Mouse (Mus musculus): ENCODE measurements at regions not wholly inside any gene's neighbourhood (a gene's known extent, or its start where the extent isn't known, plus 50 kb on each side); places are given as distances from the start of the nearest gene placed in this dataset.
"Not testable (repeated sequence)": the region's sequence is repeated elsewhere in the genome, so short reads cannot be mapped to it uniquely, and the experiment has no call there.

GRCm38 (mm10) chr14:114485781-114486180 lies 606.2 kb upstream of the Gpc5 start:
- H3K27me3 ChIP-seq, result no peaks in the 10 kb centered on the region
- no peak overlapping the region for H3K4me3 ChIP-seq
- H3K36me3 ChIP-seq, result no peaks in the 10 kb centered on the region
- ATAC-seq (ENCODE audit: insufficient number of reproducible peaks, insufficient read depth, low FRiP score, low TSS enrichment), result no peak
- no peak overlapping the region for H3K9ac ChIP-seq
- 92% methylated on average over 4 of the region's 4 CpGs for WGBS
- H3K9me3 ChIP-seq, result no peaks in the 10 kb centered on the region
- no peaks in the 10 kb centered on the region for H3K4me1 ChIP-seq
- no peak overlapping the region for H3K27ac ChIP-seq
- H3K4me2 ChIP-seq (replicated peaks), result no peak overlapping the region

GRCm38 (mm10) chr14:114493371-114493770 lies 598.6 kb upstream of the Gpc5 start:
- H3K27ac ChIP-seq; H3K4me1 ChIP-seq; H3K4me2 ChIP-seq (replicated peaks); H3K4me3 ChIP-seq; ATAC-seq (ENCODE audit: insufficient number of reproducible peaks, insufficient read depth, low FRiP score, low TSS enrichment); H3K27me3 ChIP-seq; H3K9ac ChIP-seq; H3K36me3 ChIP-seq; H3K9me3 ChIP-seq: not testable (repeated sequence)
- 93% methylated on average over 3 of the region's 3 CpGs for WGBS

- H3K27me3 ChIP-seq, result no peaks in the 10 kb centered on the region
- H3K4me3 ChIP-seq, result no peak overlapping the region
- no peak overlapping the region for H3K9ac ChIP-seq
- H3K27ac ChIP-seq, result no peak overlapping the region
- no peaks in the 10 kb centered on the region for H3K36me3 ChIP-seq
- H3K4me2 ChIP-seq (replicated peaks), result no peak overlapping the region
- no peaks in the 10 kb centered on the region for H3K4me1 ChIP-seq
- ATAC-seq (ENCODE audit: insufficient number of reproducible peaks, insufficient read depth, low FRiP score, low TSS enrichment), result no peak
- H3K9me3 ChIP-seq, result no peaks in the 10 kb centered on the region
These were observed 587.0 kb upstream of the Gpc5 start for GRCm38 (mm10) chr14:114504976-114505375.

GRCm38 (mm10) chr14:114547910-114548680 lies 543.9 kb upstream of the Gpc5 start:
- no peak overlapping the region for H3K4me2 ChIP-seq (replicated peaks)
- no peaks in the 10 kb centered on the region for H3K9me3 ChIP-seq
- ATAC-seq (ENCODE audit: insufficient number of reproducible peaks, insufficient read depth, low FRiP score, low TSS enrichment), result no peak
- no peaks in the 10 kb centered on the region for H3K27me3 ChIP-seq
- no peak overlapping the region for H3K4me3 ChIP-seq
- no peak overlapping the region for H3K9ac ChIP-seq
- no peaks in the 10 kb centered on the region for H3K4me1 ChIP-seq
- H3K36me3 ChIP-seq, result no peaks in the 10 kb centered on the region
- WGBS, result 80% methylated on average over 4 of the region's 4 CpGs
- H3K27ac ChIP-seq, result no peak overlapping the region

GRCm38 (mm10) chr14:114549101-114549500 lies 542.9 kb upstream of the Gpc5 start:
- H3K36me3 ChIP-seq, result no peaks in the 10 kb centered on the region
- no peaks in the 10 kb centered on the region for H3K9me3 ChIP-seq
- H3K4me3 ChIP-seq, result no peak overlapping the region
- ATAC-seq (ENCODE audit: insufficient number of reproducible peaks, insufficient read depth, low FRiP score, low TSS enrichment), result no peak
- H3K27ac ChIP-seq, result no peak overlapping the region
- whole genome bisulfite sequencing, result 91% methylated on average over 1 of the region's 1 CpGs
- H3K4me2 ChIP-seq (replicated peaks), result no peak overlapping the region
- no peaks in the 10 kb centered on the region for H3K27me3 ChIP-seq
- H3K9ac ChIP-seq, result no peak overlapping the region
- no peaks in the 10 kb centered on the region for H3K4me1 ChIP-seq

GRCm38 (mm10) chr14:114566411-114567030 lies 525.5 kb upstream of the Gpc5 start:
- no peak overlapping the region for H3K27ac ChIP-seq
- no peaks in the 10 kb centered on the region for H3K36me3 ChIP-seq
- H3K4me3 ChIP-seq, result no peak overlapping the region
- H3K4me1 ChIP-seq, result no peaks in the 10 kb centered on the region
- no peak for ATAC-seq (ENCODE audit: insufficient number of reproducible peaks, insufficient read depth, low FRiP score, low TSS enrichment)
- no peaks in the 10 kb centered on the region for H3K9me3 ChIP-seq
- 40% methylated on average over 4 of the region's 4 CpGs for WGBS
- H3K9ac ChIP-seq, result no peak overlapping the region
- H3K27me3 ChIP-seq, result no peaks in the 10 kb centered on the region
- H3K4me2 ChIP-seq (replicated peaks), result no peak overlapping the region

GRCm38 (mm10) chr14:114567673-114568309 lies 524.2 kb upstream of the Gpc5 start:
- Histone ChIP-seq H3K4me2 (replicated peaks) (peak overlapping the region; percentile 20; the same call in 1 of the 2 replicates), H3K9me3 (no peaks in the 10 kb centered on the region), H3K4me1 (no peaks in the 10 kb centered on the region), H3K9ac (no peak overlapping the region), H3K27me3 (no peaks in the 10 kb centered on the region), H3K36me3 (no peaks in the 10 kb centered on the region), H3K27ac (no peak overlapping the region), H3K4me3 (no peak overlapping the region)
- WGBS, result 20% methylated on average over 14 of the region's 14 CpGs
- no peak for ATAC-seq (ENCODE audit: insufficient number of reproducible peaks, insufficient read depth, low FRiP score, low TSS enrichment)

- Histone ChIP-seq H3K9me3 (no peaks in the 10 kb centered on the region), H3K4me2 (replicated peaks) (no peak overlapping the region), H3K27ac (no peak overlapping the region), H3K27me3 (no peaks in the 10 kb centered on the region), H3K4me1 (no peaks in the 10 kb centered on the region), H3K9ac (no peak overlapping the region), H3K4me3 (no peak overlapping the region), H3K36me3 (no peaks in the 10 kb centered on the region)
- 47% methylated on average over 4 of the region's 4 CpGs for WGBS
- ATAC-seq (ENCODE audit: insufficient number of reproducible peaks, insufficient read depth, low FRiP score, low TSS enrichment), result 0 out of 2 replicates have a peak, but pooled peaks have one; percentile 28
These were observed 504.5 kb upstream of the Gpc5 start for GRCm38 (mm10) chr14:114587367-114588064.

GRCm38 (mm10) chr14:114609296-114609695 lies 482.7 kb upstream of the Gpc5 start:
- WGBS, result 83% methylated on average over 4 of the region's 4 CpGs
- ATAC-seq (ENCODE audit: insufficient number of reproducible peaks, insufficient read depth, low FRiP score, low TSS enrichment), result no peak

GRCm38 (mm10) chr14:114612400-114612799 lies 479.6 kb upstream of the Gpc5 start:
- ATAC-seq (ENCODE audit: insufficient number of reproducible peaks, insufficient read depth, low FRiP score, low TSS enrichment), result no peak
- H3K4me1 ChIP-seq, result no peaks in the 10 kb centered on the region
- 64% methylated on average over 1 of the region's 1 CpGs for WGBS
- H3K4me2 ChIP-seq (replicated peaks), result no peak overlapping the region
- H3K4me3 ChIP-seq, result no peak overlapping the region
- no peak overlapping the region for H3K9ac ChIP-seq
- no peak overlapping the region for H3K27ac ChIP-seq
- H3K9me3 ChIP-seq, result no peaks in the 10 kb centered on the region
- H3K36me3 ChIP-seq, result no peaks in the 10 kb centered on the region
- H3K27me3 ChIP-seq, result no peaks in the 10 kb centered on the region

More at GRCm38 (mm10) chr14:114609296-114609695, 482.7 kb upstream of the Gpc5 start:
- no peak overlapping the region for H3K4me2 ChIP-seq (replicated peaks)
- no peaks in the 10 kb centered on the region for H3K9me3 ChIP-seq
- H3K27me3 ChIP-seq, result no peaks in the 10 kb centered on the region
- no peaks in the 10 kb centered on the region for H3K4me1 ChIP-seq
- H3K4me3 ChIP-seq, result no peak overlapping the region
- H3K27ac ChIP-seq, result no peak overlapping the region
- H3K36me3 ChIP-seq, result no peaks in the 10 kb centered on the region
- no peak overlapping the region for H3K9ac ChIP-seq

GRCm38 (mm10) chr14:114656636-114657035 lies 435.4 kb upstream of the Gpc5 start:
- H3K9ac ChIP-seq, result no peak overlapping the region
- no peaks in the 10 kb centered on the region for H3K9me3 ChIP-seq
- no peaks in the 10 kb centered on the region for H3K36me3 ChIP-seq
- H3K4me3 ChIP-seq, result no peak overlapping the region
- 70% methylated on average over 1 of the region's 1 CpGs for WGBS
- ATAC-seq (ENCODE audit: insufficient number of reproducible peaks, insufficient read depth, low FRiP score, low TSS enrichment), result no peak
- H3K27ac ChIP-seq, result no peak overlapping the region
- H3K27me3 ChIP-seq, result no peaks in the 10 kb centered on the region
- no peak overlapping the region for H3K4me2 ChIP-seq (replicated peaks)
- no peaks in the 10 kb centered on the region for H3K4me1 ChIP-seq

Measured in embryonic facial prominence, embryonic 12.5 days (tissue).